Mouse (Mus musculus) liver, embryonic 12.5 days (tissue): ENCODE results near the gene Olfr1151. TPM values are rescaled to one million over a fixed set of nuclear protein-coding genes. Genes with fewer than 3 reads are reported as not detected.

Source experiments
- ATAC-seq: fragments of 200-750 bp; cut with Nextera tagmentation; 2 replicates; pipeline ENCODE4 v1.8.0; 2017; ENCODE audit warnings: moderate number of reproducible peaks, mild to moderate bottlenecking, moderate library complexity
- H3K27ac ChIP-seq: fragments of 300-500 bp; sonication (generic); 2 replicates; pipeline ENCODE4 v1.5.1; 2016; ENCODE audit warnings: mild to moderate bottlenecking
- H3K27me3 ChIP-seq: fragments of 300-500 bp; sonication (generic); replicated peaks from 2 replicates; pipeline ENCODE4 v1.6.1; 2016; ENCODE audit warnings: mild to moderate bottlenecking, moderate library complexity
- H3K36me3 ChIP-seq: fragments of 300-500 bp; sonication (generic); 2 replicates; pipeline ENCODE4 v1.6.1; 2016; ENCODE audit warnings: mild to moderate bottlenecking, moderate library complexity
- H3K4me1 ChIP-seq: fragments of 300-500 bp; sonication (generic); 2 replicates; pipeline ENCODE4 v1.6.1; 2016
- H3K4me2 ChIP-seq: fragments of 300-500 bp; sonication (generic); 2 replicates; pipeline ENCODE4 v1.6.1; 2016; ENCODE audit warnings: mild to moderate bottlenecking, moderate library complexity
- H3K4me3 ChIP-seq: fragments of 300-500 bp; sonication (generic); 2 replicates; pipeline ENCODE4 v1.5.1; 2016; ENCODE audit warnings: mild to moderate bottlenecking, moderate library complexity
- H3K9ac ChIP-seq: fragments of 300-500 bp; sonication (generic); 2 replicates; pipeline ENCODE4 v1.6.1; 2016; ENCODE audit warnings: mild to moderate bottlenecking, moderate library complexity
- H3K9me3 ChIP-seq: fragments of 300-500 bp; sonication (generic); replicated peaks from 2 replicates; pipeline ENCODE4 v1.6.1; 2016; ENCODE audit warnings: mild to moderate bottlenecking, moderate library complexity
- WGBS: fragments of 180-500 bp; shearing (Covaris S2); methylation state at CpG from one replicate; pipeline ENCODE4 v1.1.7; 2016; ENCODE audit not compliant: insufficient replicate concordance; 5-methylcytosine and 5-hydroxymethylcytosine counted together
- polyA plus RNA-seq: library from polyadenylated mRNA; unstranded; fragments of >200 nt; fragmentation: Nextera tagmentation; extraction: Ambion mirVana; gene quantifications from 2 replicates; pipeline ENCODE4 v1.2.1, GENCODE M21; 2016

The Olfr1151 gene
- not detected in 2 replicates for polyA plus RNA-seq

GRCm38 (mm10) chr2:87855562-87855961, at the start of gene Olfr1151:
TSS of gene Olfr1151 (plus strand) at chr2:87855862.
- no peaks in the 10 kb centered on the region for H3K9me3 ChIP-seq
- H3K27ac ChIP-seq, result no peak within 1 kb of the TSS
- no peak within 1 kb of the TSS for H3K4me3 ChIP-seq
- no peak within 1 kb of the TSS for H3K4me2 ChIP-seq
- H3K27me3 ChIP-seq, result no peaks in the 10 kb centered on the region
- H3K9ac ChIP-seq, result no peak within 1 kb of the TSS
- ATAC-seq, result no peak
- no peaks in the 10 kb centered on the region for H3K36me3 ChIP-seq
- H3K4me1 ChIP-seq, result no peaks in the 10 kb centered on the region
- WGBS, result 67% methylated on average over 1 of the region's 1 CpGs

GRCm38 (mm10) chr2:87809522-87809921, 46.1 kb upstream of the Olfr1151 start, which contains the start of gene Olfr1145:
TSS of gene Olfr1145 (plus strand) at chr2:87809822.
- Histone ChIP-seq H3K36me3 (no peaks in the 10 kb centered on the region), H3K4me1 (no peaks in the 10 kb centered on the region), H3K9ac (no peak within 1 kb of the TSS), H3K9me3 (no peaks in the 10 kb centered on the region), H3K4me3 (no peak within 1 kb of the TSS), H3K27me3 (no peaks in the 10 kb centered on the region), H3K27ac (no peak within 1 kb of the TSS), H3K4me2 (no peak within 1 kb of the TSS)
- ATAC-seq, result no peak
- WGBS, result 48% methylated on average over 1 of the region's 1 CpGs

DNA sequence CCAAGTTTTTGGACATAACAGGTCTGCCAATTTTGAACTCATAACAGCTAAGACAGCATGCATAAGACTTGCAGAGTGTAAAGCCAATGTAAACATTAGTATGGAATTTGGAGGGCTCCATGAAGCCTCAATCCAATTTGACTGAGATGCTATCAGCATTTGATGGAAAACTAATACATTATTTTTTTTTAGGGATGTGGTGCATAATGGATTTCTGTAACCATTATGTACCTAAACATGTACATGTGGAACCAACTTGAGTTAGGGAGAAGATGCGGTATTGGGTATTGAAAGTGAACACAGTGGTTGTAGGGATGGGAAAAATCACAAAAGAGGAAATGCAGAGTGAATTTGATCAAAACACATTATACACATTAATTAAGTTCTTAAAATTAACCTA, 25.4 kb upstream of the Olfr1151 start, which contains the start of gene Olfr1148:
TSS of gene Olfr1148 (plus strand) at position 301 of the 400 bp plus-strand sequence.
- Histone ChIP-seq H3K4me1 (no peaks in the 10 kb centered on the region), H3K9ac (no peak within 1 kb of the TSS), H3K27me3 (no peaks in the 10 kb centered on the region), H3K9me3 (no peaks in the 10 kb centered on the region), H3K27ac (no peak within 1 kb of the TSS), H3K4me3 (no peak within 1 kb of the TSS), H3K4me2 (no peak within 1 kb of the TSS), H3K36me3 (no peaks in the 10 kb centered on the region)
- 61% methylated on average over 1 of the region's 1 CpGs for whole genome bisulfite sequencing
- no peak for ATAC-seq

GRCm38 (mm10) chr2:87843693-87844092, 12.0 kb upstream of the Olfr1151 start, which contains the start of gene Olfr1150-ps1:
TSS of gene Olfr1150-ps1 (plus strand) at chr2:87843993.
- no peaks in the 10 kb centered on the region for H3K27me3 ChIP-seq
- H3K4me2 ChIP-seq, result no peak within 1 kb of the TSS
- H3K36me3 ChIP-seq, result no peaks in the 10 kb centered on the region
- no peak within 1 kb of the TSS for H3K4me3 ChIP-seq
- no peak for ATAC-seq
- H3K9ac ChIP-seq, result no peak within 1 kb of the TSS
- no peaks in the 10 kb centered on the region for H3K9me3 ChIP-seq
- H3K27ac ChIP-seq, result no peak within 1 kb of the TSS
- 51% methylated on average over 1 of the region's 1 CpGs for WGBS
- H3K4me1 ChIP-seq, result no peaks in the 10 kb centered on the region

DNA sequence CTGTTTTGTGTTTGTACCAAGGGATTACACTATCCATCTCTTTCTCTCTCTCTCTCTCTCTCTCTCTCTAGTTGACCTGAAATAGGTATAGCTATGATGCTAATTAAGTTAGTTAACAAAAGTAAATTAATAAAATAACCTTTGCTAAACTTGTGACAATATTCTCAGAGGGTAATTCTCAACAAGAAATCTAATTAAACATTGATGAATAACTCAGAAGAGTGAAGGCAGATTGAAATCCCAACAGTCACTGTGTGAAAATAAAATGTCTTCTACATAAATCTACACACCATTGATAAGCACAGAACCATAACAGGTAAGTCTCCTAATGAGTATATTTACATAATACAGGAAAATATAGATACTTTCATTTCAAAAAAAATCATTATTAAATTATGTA, 10.5 kb downstream of the Olfr1151 start, which contains the start of gene Olfr1152:
TSS of gene Olfr1152 (plus strand) at position 301 of the 400 bp plus-strand sequence.
- H3K4me3 ChIP-seq, result no peak within 1 kb of the TSS
- H3K4me1 ChIP-seq, result no peaks in the 10 kb centered on the region
- no peak within 1 kb of the TSS for H3K9ac ChIP-seq
- no peak within 1 kb of the TSS for H3K27ac ChIP-seq
- no peak within 1 kb of the TSS for H3K4me2 ChIP-seq
- H3K36me3 ChIP-seq, result no peaks in the 10 kb centered on the region
- no peak for ATAC-seq
- H3K9me3 ChIP-seq, result no peaks in the 10 kb centered on the region
- H3K27me3 ChIP-seq, result no peaks in the 10 kb centered on the region

- no peak within 1 kb of the TSS for H3K4me2 ChIP-seq
- ATAC-seq, result no peak
- no peaks in the 10 kb centered on the region for H3K36me3 ChIP-seq
- H3K9me3 ChIP-seq, result no peaks in the 10 kb centered on the region
- no peak within 1 kb of the TSS for H3K27ac ChIP-seq
- no peak within 1 kb of the TSS for H3K9ac ChIP-seq
- H3K4me3 ChIP-seq, result no peak within 1 kb of the TSS
- WGBS, result 48% methylated on average over 1 of the region's 1 CpGs
- no peaks in the 10 kb centered on the region for H3K27me3 ChIP-seq
- H3K4me1 ChIP-seq, result no peaks in the 10 kb centered on the region
Observed at GRCm38 (mm10) chr2:87894662-87895061, 39.0 kb downstream of the Olfr1151 start, which contains the start of gene Olfr1153. TSS of gene Olfr1153 (plus strand) at chr2:87894962.

GRCm38 (mm10) chr2:87905066-87905465, 49.4 kb downstream of the Olfr1151 start, which contains the start of gene Olfr1154:
TSS of gene Olfr1154 (minus strand) at chr2:87905166.
- no peak within 1 kb of the TSS for H3K9ac ChIP-seq
- H3K27me3 ChIP-seq, result no peaks in the 10 kb centered on the region
- H3K4me1 ChIP-seq, result no peaks in the 10 kb centered on the region
- H3K27ac ChIP-seq, result no peak within 1 kb of the TSS
- no peak within 1 kb of the TSS for H3K4me3 ChIP-seq
- no peaks in the 10 kb centered on the region for H3K36me3 ChIP-seq
- ATAC-seq, result no peak
- no peak within 1 kb of the TSS for H3K4me2 ChIP-seq
- WGBS, result 80% methylated on average over 1 of the region's 1 CpGs
- no peaks in the 10 kb centered on the region for H3K9me3 ChIP-seq

Other genes with a start within 250 kb of the Olfr1151 start
- gene Olfr1130, start 249.7 kb upstream of the Olfr1151 start, polyA plus RNA-seq, result not detected in 2 replicates
- not detected in 2 replicates for gene Olfr1131, start 228.8 kb upstream of the Olfr1151 start, polyA plus RNA-seq
- not detected in 2 replicates for gene Olfr1132, start 218.3 kb upstream of the Olfr1151 start, polyA plus RNA-seq
- not detected in 2 replicates for gene Olfr1133, start 208.5 kb upstream of the Olfr1151 start, polyA plus RNA-seq
- gene Olfr1134, start 197.4 kb upstream of the Olfr1151 start, polyA plus RNA-seq, result not detected in 2 replicates
- gene Olfr1135, start 182.2 kb upstream of the Olfr1151 start, polyA plus RNA-seq, result not detected in 2 replicates
- not detected in 2 replicates for gene Olfr1136, start 161.9 kb upstream of the Olfr1151 start, polyA plus RNA-seq
- not detected in 2 replicates for gene Olfr1137, start 142.7 kb upstream of the Olfr1151 start, polyA plus RNA-seq
- gene Olfr1138, start 115.9 kb upstream of the Olfr1151 start, polyA plus RNA-seq, result not detected in 2 replicates
- not detected in 2 replicates for gene Olfr1140, start 112.1 kb upstream of the Olfr1151 start, polyA plus RNA-seq
- gene Olfr1141, start 101.9 kb upstream of the Olfr1151 start, polyA plus RNA-seq, result not detected in 2 replicates
- not detected in 2 replicates for gene Olfr152, start 76.4 kb upstream of the Olfr1151 start, polyA plus RNA-seq
- not detected in 2 replicates for gene Olfr1143, start 55.3 kb upstream of the Olfr1151 start, polyA plus RNA-seq
- gene Olfr1145, start 46.0 kb upstream of the Olfr1151 start, polyA plus RNA-seq, result not detected in 2 replicates
- gene Olfr1148, start 25.3 kb upstream of the Olfr1151 start, polyA plus RNA-seq, result not detected in 2 replicates
- not detected in 2 replicates for gene Olfr1150-ps1, start 11.9 kb upstream of the Olfr1151 start, polyA plus RNA-seq
- not detected in 2 replicates for gene Olfr1152, start 10.6 kb downstream of the Olfr1151 start, polyA plus RNA-seq
- not detected in 2 replicates for gene Olfr1153, start 39.1 kb downstream of the Olfr1151 start, polyA plus RNA-seq
- not detected in 2 replicates for gene Olfr1154, start 49.3 kb downstream of the Olfr1151 start, polyA plus RNA-seq
- gene Olfr1155, start 89.3 kb downstream of the Olfr1151 start, polyA plus RNA-seq, result not detected in 2 replicates
- gene Olfr1156, start 97.2 kb downstream of the Olfr1151 start, polyA plus RNA-seq, result not detected in 2 replicates
- gene Olfr1157, start 112.4 kb downstream of the Olfr1151 start, polyA plus RNA-seq, result not detected in 2 replicates
- not detected in 2 replicates for gene Olfr74, start 118.8 kb downstream of the Olfr1151 start, polyA plus RNA-seq
- gene Olfr1158, start 134.3 kb downstream of the Olfr1151 start, polyA plus RNA-seq, result not detected in 2 replicates
- not detected in 2 replicates for gene Olfr1160, start 152.4 kb downstream of the Olfr1151 start, polyA plus RNA-seq
- gene Olfr1161, start 166.9 kb downstream of the Olfr1151 start, polyA plus RNA-seq, result not detected in 2 replicates
- not detected in 2 replicates for gene Olfr73, start 181.8 kb downstream of the Olfr1151 start, polyA plus RNA-seq
- not detected in 2 replicates for gene Olfr1162, start 195.3 kb downstream of the Olfr1151 start, polyA plus RNA-seq
- gene Olfr1163, start 216.0 kb downstream of the Olfr1151 start, polyA plus RNA-seq, result not detected in 2 replicates
- not detected in 2 replicates for gene Olfr1164, start 238.1 kb downstream of the Olfr1151 start, polyA plus RNA-seq